Mouse (Mus musculus): ENCODE data around the gene Abhd11. TPM values are rescaled to one million over a fixed set of nuclear protein-coding genes. Genes with fewer than 3 reads are reported as not detected.
"Not testable (repeated sequence)": the region's sequence is repeated elsewhere in the genome, so short reads cannot be mapped to it uniquely, and the experiment has no call there.

The Abhd11 gene
- 50.7 and 51.2 TPM in 2 replicates for polyA plus RNA-seq (2015; fragmentation: Nextera tagmentation; extraction: Ambion mirVana)

- H3K4me1 ChIP-seq (replicated peaks) = peaks cover 35% of the 10 kb centered on the region
Measured at GRCm38 (mm10) chr5:135008671-135009589, at the start of gene Abhd11. Abhd11 (plus strand) TSS chr5:135009152.

GRCm38 (mm10) chr5:134960430-134960829 is 48.5 kb upstream of the Abhd11 start:
- Histone ChIP-seq H3K27me3 (no peaks in the 10 kb centered on the region), H3K4me3 (replicated peaks) (no peak overlapping the region), H3K27ac (no peak overlapping the region), H3K4me1 (replicated peaks) (no peaks in the 10 kb centered on the region), H3K36me3 (no peaks in the 10 kb centered on the region), H3K9me3 (no peaks in the 10 kb centered on the region), H3K9ac (replicated peaks) (no peak overlapping the region), H3K4me2 (replicated peaks) (no peak overlapping the region)
- no peak for ATAC-seq
- WGBS = 74% methylated on average over 2 of the region's 2 CpGs

More at GRCm38 (mm10) chr5:135008671-135009589, at the start of gene Abhd11:
- Histone ChIP-seq H3K27ac (peak within 1 kb of the TSS; percentile 95), H3K4me2 (replicated peaks) (peak within 1 kb of the TSS; percentile 75), H3K4me3 (replicated peaks) (peak within 1 kb of the TSS; percentile 59), H3K27me3 (peaks cover 24% of the 10 kb centered on the region), H3K9ac (replicated peaks) (peak within 1 kb of the TSS; percentile 74), H3K36me3 (no peaks in the 10 kb centered on the region), H3K9me3 (no peaks in the 10 kb centered on the region)
- peak; percentile 93 for ATAC-seq
- under 1% methylated on average over 52 of the region's 52 CpGs for WGBS

- Histone ChIP-seq H3K4me1 (replicated peaks) (peaks cover 10% of the 10 kb centered on the region), H3K27me3 (peaks cover 8% of the 10 kb centered on the region; the same call in 1 of the 2 replicates), H3K27ac (no peak overlapping the region), H3K9me3 (no peaks in the 10 kb centered on the region), H3K4me3 (replicated peaks) (no peak overlapping the region), H3K36me3 (no peaks in the 10 kb centered on the region), H3K4me2 (replicated peaks) (no peak overlapping the region), H3K9ac (replicated peaks) (no peak overlapping the region)
- 98% methylated on average over 2 of the region's 2 CpGs for WGBS
- ATAC-seq = no peak
Measured at GRCm38 (mm10) chr5:134961519-134961918, 47.4 kb upstream of the Abhd11 start.

- no peak for ATAC-seq
- no peak overlapping the region for H3K27ac ChIP-seq
- H3K9me3 ChIP-seq = no peaks in the 10 kb centered on the region
- H3K27me3 ChIP-seq = peaks cover 20% of the 10 kb centered on the region
- WGBS = 49% methylated on average over 5 of the region's 5 CpGs
- H3K4me1 ChIP-seq (replicated peaks) = peaks cover 10% of the 10 kb centered on the region
- H3K4me3 ChIP-seq (replicated peaks) = no peak overlapping the region
- no peaks in the 10 kb centered on the region for H3K36me3 ChIP-seq
- no peak overlapping the region for H3K9ac ChIP-seq (replicated peaks)
- no peak overlapping the region for H3K4me2 ChIP-seq (replicated peaks)
Measured at GRCm38 (mm10) chr5:134963546-134963945, 45.4 kb upstream of the Abhd11 start.

- not testable (repeated sequence) for ATAC-seq; H3K4me2 ChIP-seq (replicated peaks); H3K9ac ChIP-seq (replicated peaks); H3K9me3 ChIP-seq; H3K36me3 ChIP-seq; H3K4me3 ChIP-seq (replicated peaks); H3K27ac ChIP-seq; H3K4me1 ChIP-seq (replicated peaks)
- peaks cover 20% of the 10 kb centered on the region for H3K27me3 ChIP-seq
Measured at GRCm38 (mm10) chr5:134964655-134965054, 44.3 kb upstream of the Abhd11 start.

GRCm38 (mm10) chr5:134965473-134965851 is 43.5 kb upstream of the Abhd11 start:
- Histone ChIP-seq H3K27ac (no peak overlapping the region), H3K4me2 (replicated peaks) (peak overlapping the region; percentile 40), H3K27me3 (peaks cover 20% of the 10 kb centered on the region), H3K4me3 (replicated peaks) (no peak overlapping the region), H3K36me3 (no peaks in the 10 kb centered on the region), H3K9ac (replicated peaks) (no peak overlapping the region), H3K4me1 (replicated peaks) (peaks cover 10% of the 10 kb centered on the region), H3K9me3 (no peaks in the 10 kb centered on the region)
- 4% methylated on average over 10 of the region's 10 CpGs for WGBS
- ATAC-seq = peak; percentile 55; the same call in 1 of the 2 replicates

GRCm38 (mm10) chr5:134965852-134966821 is 42.8 kb upstream of the Abhd11 start:
- Histone ChIP-seq H3K9ac (replicated peaks) (0 out of 2 replicates have a peak overlapping the region, but pooled peaks have one; percentile 12), H3K4me3 (replicated peaks) (peak overlapping the region; percentile 20)

GRCm38 (mm10) chr5:134967164-134967944 is 41.6 kb upstream of the Abhd11 start:
- no peak for ATAC-seq

More at GRCm38 (mm10) chr5:134965852-134966821, 42.8 kb upstream of the Abhd11 start:
- peak; percentile 45 for ATAC-seq
- H3K4me2 ChIP-seq (replicated peaks) = peak overlapping the region; percentile 40
- no peak overlapping the region for H3K27ac ChIP-seq
- H3K36me3 ChIP-seq = no peaks in the 10 kb centered on the region
- H3K27me3 ChIP-seq = peaks cover 20% of the 10 kb centered on the region
- peaks cover 10% of the 10 kb centered on the region for H3K4me1 ChIP-seq (replicated peaks)
- WGBS = 5% methylated on average over 32 of the region's 33 CpGs
- no peaks in the 10 kb centered on the region for H3K9me3 ChIP-seq

GRCm38 (mm10) chr5:134970671-134971070 is 38.3 kb upstream of the Abhd11 start:
- 88% methylated on average over 8 of the region's 8 CpGs for WGBS
- H3K4me1 ChIP-seq (replicated peaks) = peaks cover 9% of the 10 kb centered on the region
- ATAC-seq = no peak
- no peaks in the 10 kb centered on the region for H3K36me3 ChIP-seq
- no peak overlapping the region for H3K27ac ChIP-seq
- no peak overlapping the region for H3K4me3 ChIP-seq (replicated peaks)
- no peak overlapping the region for H3K4me2 ChIP-seq (replicated peaks)
- H3K9ac ChIP-seq (replicated peaks) = no peak overlapping the region
- no peaks in the 10 kb centered on the region for H3K9me3 ChIP-seq
- peaks cover 19% of the 10 kb centered on the region for H3K27me3 ChIP-seq

More at GRCm38 (mm10) chr5:134967164-134967944, 41.6 kb upstream of the Abhd11 start:
- no peak overlapping the region for H3K27ac ChIP-seq
- no peak overlapping the region for H3K4me3 ChIP-seq (replicated peaks)
- H3K9ac ChIP-seq (replicated peaks) = no peak overlapping the region
- 80% methylated on average over 20 of the region's 20 CpGs for WGBS
- H3K27me3 ChIP-seq = peaks cover 20% of the 10 kb centered on the region
- H3K4me1 ChIP-seq (replicated peaks) = peaks cover 10% of the 10 kb centered on the region
- H3K36me3 ChIP-seq = no peaks in the 10 kb centered on the region
- H3K4me2 ChIP-seq (replicated peaks) = no peak overlapping the region
- no peaks in the 10 kb centered on the region for H3K9me3 ChIP-seq

- no peaks in the 10 kb centered on the region for H3K27me3 ChIP-seq
- no peaks in the 10 kb centered on the region for H3K4me1 ChIP-seq (replicated peaks)
- no peak for ATAC-seq
- H3K4me2 ChIP-seq (replicated peaks) = no peak overlapping the region
- H3K9ac ChIP-seq (replicated peaks) = no peak overlapping the region
- no peak overlapping the region for H3K27ac ChIP-seq
- H3K9me3 ChIP-seq = no peaks in the 10 kb centered on the region
- no peaks in the 10 kb centered on the region for H3K36me3 ChIP-seq
- H3K4me3 ChIP-seq (replicated peaks) = no peak overlapping the region
Measured at GRCm38 (mm10) chr5:134973081-134973480, 35.9 kb upstream of the Abhd11 start.

- H3K4me1 ChIP-seq (replicated peaks) = no peaks in the 10 kb centered on the region
- WGBS = 87% methylated on average over 7 of the region's 7 CpGs
- no peaks in the 10 kb centered on the region for H3K36me3 ChIP-seq
- H3K9me3 ChIP-seq = no peaks in the 10 kb centered on the region
- H3K4me3 ChIP-seq (replicated peaks) = no peak overlapping the region
- H3K9ac ChIP-seq (replicated peaks) = no peak overlapping the region
- no peak for ATAC-seq
- no peak overlapping the region for H3K4me2 ChIP-seq (replicated peaks)
- no peaks in the 10 kb centered on the region for H3K27me3 ChIP-seq
- no peak overlapping the region for H3K27ac ChIP-seq
Measured at GRCm38 (mm10) chr5:134973526-134973925, 35.4 kb upstream of the Abhd11 start.

Measured in midbrain, embryonic 13.5 days (tissue).